Mouse (Mus musculus): ENCODE results near the gene Asic3. TPM values are rescaled to one million over a fixed set of nuclear protein-coding genes. Genes with fewer than 3 reads are reported as not detected.

Asic3 gene
- polyA plus RNA-seq, 1 experiment from 2014 or later, result not detected

DNA sequence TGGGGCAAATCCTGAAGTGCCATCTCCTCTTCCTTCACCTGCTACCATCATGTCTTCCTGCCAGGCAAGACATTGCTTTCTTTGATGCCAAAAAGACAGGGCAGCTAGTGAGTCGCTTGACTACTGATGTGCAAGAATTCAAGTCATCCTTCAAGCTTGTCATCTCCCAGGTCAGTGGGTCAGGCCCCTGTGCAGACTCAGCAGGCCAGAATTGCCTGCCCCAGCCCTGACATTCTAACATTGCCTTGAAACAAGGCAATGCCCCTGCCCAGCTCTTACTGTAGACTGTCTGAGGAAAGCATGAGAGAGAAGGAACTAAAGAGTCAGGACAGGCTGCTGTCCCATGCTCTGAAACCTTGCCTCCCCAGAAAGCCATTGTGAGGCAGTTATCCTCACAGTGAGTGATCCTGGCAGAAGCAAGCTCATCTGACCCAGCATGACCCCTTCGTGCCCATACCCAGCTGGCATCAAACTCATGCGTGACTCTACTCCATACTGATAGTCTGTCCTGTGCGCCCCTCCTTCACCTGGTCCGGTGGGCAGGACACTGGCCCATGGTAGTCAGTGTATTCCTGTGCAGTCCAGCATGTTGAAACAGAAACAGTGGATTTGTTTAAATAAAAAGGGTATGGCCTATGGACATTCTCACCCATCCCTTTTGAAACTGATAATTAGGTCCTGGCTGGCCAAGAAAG lies 12.1 kb upstream of the Asic3 start:
- ATAC-seq (ENCODE audit: low read depth) (no peak), DNase-seq (no peak)
- Histone ChIP-seq H3K4me3 (replicated peaks) (no peak overlapping the region), H3K36me3 (peaks cover 58% of the 10 kb centered on the region), H3K4me1 (replicated peaks) (peaks cover 25% of the 10 kb centered on the region), H3K27ac (no peak overlapping the region), H3K4me2 (no peak overlapping the region), H3K9ac (no peak overlapping the region), H3K27me3 (no peaks in the 10 kb centered on the region), H3K9me3 (replicated peaks) (no peaks in the 10 kb centered on the region)
- 75% methylated on average over 5 of the region's 5 CpGs for WGBS (ENCODE audit: insufficient replicate concordance)

GRCm38 (mm10) chr5:24401969-24402368 lies 11.2 kb upstream of the Asic3 start:
- no peak for ATAC-seq (ENCODE audit: low read depth)
- H3K36me3 ChIP-seq, result peaks cover 63% of the 10 kb centered on the region
- WGBS (ENCODE audit: insufficient replicate concordance), result 78% methylated on average over 9 of the region's 9 CpGs

GRCm38 (mm10) chr5:24404594-24405360 lies 8.4 kb upstream of the Asic3 start:
- Histone ChIP-seq H3K27ac (peak overlapping the region; percentile 2), H3K9me3 (replicated peaks) (no peaks in the 10 kb centered on the region), H3K9ac (no peak overlapping the region), H3K4me3 (replicated peaks) (no peak overlapping the region), H3K4me1 (replicated peaks) (peaks cover 22% of the 10 kb centered on the region), H3K4me2 (no peak overlapping the region), H3K36me3 (peaks cover 73% of the 10 kb centered on the region), H3K27me3 (no peaks in the 10 kb centered on the region)
- no peak for ATAC-seq (ENCODE audit: low read depth)
- DNase-seq, result no peak
- WGBS (ENCODE audit: insufficient replicate concordance), result 58% methylated on average over 6 of the region's 6 CpGs

More at GRCm38 (mm10) chr5:24401969-24402368, 11.2 kb upstream of the Asic3 start:
- Histone ChIP-seq H3K4me2 (no peak overlapping the region), H3K27ac (no peak overlapping the region), H3K9me3 (replicated peaks) (no peaks in the 10 kb centered on the region), H3K27me3 (no peaks in the 10 kb centered on the region), H3K4me3 (replicated peaks) (no peak overlapping the region), H3K9ac (no peak overlapping the region), H3K4me1 (replicated peaks) (peaks cover 25% of the 10 kb centered on the region)
- no peak for DNase-seq

- Histone ChIP-seq H3K4me2 (no peak overlapping the region), H3K27me3 (no peaks in the 10 kb centered on the region), H3K4me3 (replicated peaks) (no peak overlapping the region), H3K27ac (peak overlapping the region; percentile 2; the same call in 1 of the 2 replicates), H3K9ac (no peak overlapping the region), H3K4me1 (replicated peaks) (peaks cover 22% of the 10 kb centered on the region), H3K9me3 (replicated peaks) (no peaks in the 10 kb centered on the region), H3K36me3 (peaks cover 67% of the 10 kb centered on the region)
- WGBS (ENCODE audit: insufficient replicate concordance), result 58% methylated on average over 3 of the region's 3 CpGs
- ATAC-seq (ENCODE audit: low read depth) (no peak), DNase-seq (no peak)
Observed at GRCm38 (mm10) chr5:24405389-24405876, 7.8 kb upstream of the Asic3 start.

DNA sequence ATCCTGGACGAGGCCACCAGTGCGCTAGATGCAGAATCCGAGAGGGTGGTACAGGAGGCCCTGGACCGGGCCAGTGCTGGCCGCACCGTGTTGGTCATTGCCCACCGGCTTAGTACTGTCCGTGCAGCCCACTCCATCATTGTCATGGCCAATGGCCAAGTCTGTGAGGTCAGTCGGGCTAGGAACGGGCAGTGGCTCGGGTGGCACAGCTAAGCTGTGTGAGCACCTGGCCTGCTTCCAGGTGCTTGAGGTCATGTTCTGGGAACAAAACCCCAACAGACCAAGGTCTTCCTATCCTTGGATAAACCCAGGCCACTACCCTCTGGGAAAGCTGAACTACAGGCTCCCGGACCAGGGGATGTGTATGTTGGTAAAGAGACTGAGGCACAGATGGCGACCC lies 4.5 kb upstream of the Asic3 start:
- Histone ChIP-seq H3K4me2 (no peak overlapping the region), H3K4me3 (replicated peaks) (no peak overlapping the region), H3K9ac (no peak overlapping the region), H3K4me1 (replicated peaks) (peaks cover 22% of the 10 kb centered on the region), H3K27ac (no peak overlapping the region), H3K36me3 (peaks cover 36% of the 10 kb centered on the region), H3K9me3 (replicated peaks) (no peaks in the 10 kb centered on the region), H3K27me3 (peaks cover 27% of the 10 kb centered on the region)
- ATAC-seq (ENCODE audit: low read depth), result no peak
- DNase-seq, result no peak
- 76% methylated on average over 13 of the region's 13 CpGs for WGBS (ENCODE audit: insufficient replicate concordance)

GRCm38 (mm10) chr5:24409466-24409865 lies 3.7 kb upstream of the Asic3 start:
- Histone ChIP-seq H3K9me3 (replicated peaks) (no peaks in the 10 kb centered on the region), H3K4me3 (replicated peaks) (no peak overlapping the region), H3K4me2 (no peak overlapping the region), H3K27ac (no peak overlapping the region), H3K27me3 (peaks cover 35% of the 10 kb centered on the region), H3K9ac (no peak overlapping the region), H3K36me3 (peaks cover 30% of the 10 kb centered on the region), H3K4me1 (replicated peaks) (peaks cover 15% of the 10 kb centered on the region)
- no peak for ATAC-seq (ENCODE audit: low read depth)
- no peak for DNase-seq
- 75% methylated on average over 2 of the region's 2 CpGs for WGBS (ENCODE audit: insufficient replicate concordance)

- WGBS (ENCODE audit: insufficient replicate concordance), result 69% methylated on average over 2 of the region's 2 CpGs
- no peaks in the 10 kb centered on the region for H3K9me3 ChIP-seq (replicated peaks)
- no peak for ATAC-seq (ENCODE audit: low read depth)
Observed at GRCm38 (mm10) chr5:24412063-24412462, 1.1 kb upstream of the Asic3 start.

GRCm38 (mm10) chr5:24413938-24414337 lies 746 bp downstream of the Asic3 start:
- Histone ChIP-seq H3K27me3 (peaks cover 45% of the 10 kb centered on the region), H3K4me3 (replicated peaks) (no peak overlapping the region), H3K27ac (no peak overlapping the region), H3K36me3 (0 out of 2 replicates have a peak, but pooled peaks cover 2% of the 10 kb centered on the region), H3K9ac (no peak overlapping the region), H3K4me1 (replicated peaks) (peaks cover 3% of the 10 kb centered on the region; the same call in 1 of the 2 replicates), H3K9me3 (replicated peaks) (no peaks in the 10 kb centered on the region), H3K4me2 (no peak overlapping the region)
- DNase-seq, result no peak
- 69% methylated on average over 13 of the region's 13 CpGs for WGBS (ENCODE audit: insufficient replicate concordance)
- no peak for ATAC-seq (ENCODE audit: low read depth)

More at GRCm38 (mm10) chr5:24412063-24412462, 1.1 kb upstream of the Asic3 start:
- peaks cover 45% of the 10 kb centered on the region for H3K27me3 ChIP-seq
- peaks cover 3% of the 10 kb centered on the region; the same call in 1 of the 2 replicates for H3K4me1 ChIP-seq (replicated peaks)
- no peak overlapping the region for H3K4me3 ChIP-seq (replicated peaks)
- H3K4me2 ChIP-seq, result no peak overlapping the region
- no peak overlapping the region for H3K9ac ChIP-seq
- H3K36me3 ChIP-seq, result peaks cover 10% of the 10 kb centered on the region
- H3K27ac ChIP-seq, result no peak overlapping the region
- DNase-seq, result no peak

- peaks cover 42% of the 10 kb centered on the region for H3K27me3 ChIP-seq
- no peak overlapping the region for H3K27ac ChIP-seq
- H3K4me1 ChIP-seq (replicated peaks), result peaks cover 3% of the 10 kb centered on the region; the same call in 1 of the 2 replicates
- no peak overlapping the region for H3K9ac ChIP-seq
- ATAC-seq (ENCODE audit: low read depth) (peak; percentile 63), DNase-seq (peak; percentile 48)
- H3K4me3 ChIP-seq (replicated peaks), result no peak overlapping the region
- H3K9me3 ChIP-seq (replicated peaks), result no peaks in the 10 kb centered on the region
- H3K36me3 ChIP-seq, result peaks cover 12% of the 10 kb centered on the region
- H3K4me2 ChIP-seq, result no peak overlapping the region
- 9% methylated on average over 21 of the region's 21 CpGs for WGBS (ENCODE audit: insufficient replicate concordance)
Observed at GRCm38 (mm10) chr5:24416222-24416736, 3.1 kb downstream of the Asic3 start.

GRCm38 (mm10) chr5:24417587-24417986 lies 4.4 kb downstream of the Asic3 start:
- no peak for ATAC-seq (ENCODE audit: low read depth)
- no peak for DNase-seq
- Histone ChIP-seq H3K4me2 (no peak overlapping the region), H3K36me3 (peaks cover 12% of the 10 kb centered on the region), H3K9ac (no peak overlapping the region), H3K27ac (no peak overlapping the region), H3K4me1 (replicated peaks) (peaks cover 7% of the 10 kb centered on the region), H3K4me3 (replicated peaks) (no peak overlapping the region), H3K27me3 (peaks cover 29% of the 10 kb centered on the region), H3K9me3 (replicated peaks) (no peaks in the 10 kb centered on the region)
- 76% methylated on average over 10 of the region's 10 CpGs for WGBS (ENCODE audit: insufficient replicate concordance)

- peaks cover 5% of the 10 kb centered on the region; the same call in 1 of the 2 replicates for H3K27me3 ChIP-seq
- H3K27ac ChIP-seq, result no peak overlapping the region
- H3K9ac ChIP-seq, result no peak overlapping the region
- no peak overlapping the region for H3K4me3 ChIP-seq (replicated peaks)
- peaks cover 23% of the 10 kb centered on the region for H3K4me1 ChIP-seq (replicated peaks)
- DNase-seq (no peak), ATAC-seq (ENCODE audit: low read depth) (no peak)
- no peaks in the 10 kb centered on the region for H3K9me3 ChIP-seq (replicated peaks)
- H3K4me2 ChIP-seq, result no peak overlapping the region
- peaks cover 12% of the 10 kb centered on the region for H3K36me3 ChIP-seq
- WGBS (ENCODE audit: insufficient replicate concordance), result 87% methylated on average over 9 of the region's 9 CpGs
Observed at GRCm38 (mm10) chr5:24420381-24420780, 7.2 kb downstream of the Asic3 start.
